Mouse (Mus musculus) olfactory bulb, adult 2 months (tissue): ENCODE data around the gene Ms4a15.

Experiments used
- CTCF ChIP-seq: fragments of 200-500 bp; IDR thresholded peaks from 2 replicates; pipeline ENCODE4 v1.5.1; 2012; ENCODE audit warnings: low read depth, mild to moderate bottlenecking, low read length, moderate library complexity; ENCODE audit not compliant: insufficient read depth
- POLR2A ChIP-seq: fragments of 200-500 bp; IDR thresholded peaks from 2 replicates; pipeline ENCODE4 v1.6.1; 2012; ENCODE audit warnings: mild to moderate bottlenecking, low read depth, low read length, moderate library complexity; ENCODE audit not compliant: insufficient read depth

GRCm38 (mm10) chr19:10936077-10936476 is 57.0 kb downstream of the Ms4a15 start:
- TF ChIP-seq POLR2A (no peak), CTCF (no peak)
